Mouse (Mus musculus): ENCODE measurements around the gene Bnip3. TPM values are rescaled to one million over a fixed set of nuclear protein-coding genes. Genes with fewer than 3 reads are reported as not detected.
A peak's percentile ranks its signal among the peaks of the same experiment; 100 is the strongest.

The Bnip3 gene
- 117 and 124 TPM in 2 replicates for polyA plus RNA-seq (2016; fragmentation: Nextera tagmentation; extraction: Ambion mirVana)

DNA sequence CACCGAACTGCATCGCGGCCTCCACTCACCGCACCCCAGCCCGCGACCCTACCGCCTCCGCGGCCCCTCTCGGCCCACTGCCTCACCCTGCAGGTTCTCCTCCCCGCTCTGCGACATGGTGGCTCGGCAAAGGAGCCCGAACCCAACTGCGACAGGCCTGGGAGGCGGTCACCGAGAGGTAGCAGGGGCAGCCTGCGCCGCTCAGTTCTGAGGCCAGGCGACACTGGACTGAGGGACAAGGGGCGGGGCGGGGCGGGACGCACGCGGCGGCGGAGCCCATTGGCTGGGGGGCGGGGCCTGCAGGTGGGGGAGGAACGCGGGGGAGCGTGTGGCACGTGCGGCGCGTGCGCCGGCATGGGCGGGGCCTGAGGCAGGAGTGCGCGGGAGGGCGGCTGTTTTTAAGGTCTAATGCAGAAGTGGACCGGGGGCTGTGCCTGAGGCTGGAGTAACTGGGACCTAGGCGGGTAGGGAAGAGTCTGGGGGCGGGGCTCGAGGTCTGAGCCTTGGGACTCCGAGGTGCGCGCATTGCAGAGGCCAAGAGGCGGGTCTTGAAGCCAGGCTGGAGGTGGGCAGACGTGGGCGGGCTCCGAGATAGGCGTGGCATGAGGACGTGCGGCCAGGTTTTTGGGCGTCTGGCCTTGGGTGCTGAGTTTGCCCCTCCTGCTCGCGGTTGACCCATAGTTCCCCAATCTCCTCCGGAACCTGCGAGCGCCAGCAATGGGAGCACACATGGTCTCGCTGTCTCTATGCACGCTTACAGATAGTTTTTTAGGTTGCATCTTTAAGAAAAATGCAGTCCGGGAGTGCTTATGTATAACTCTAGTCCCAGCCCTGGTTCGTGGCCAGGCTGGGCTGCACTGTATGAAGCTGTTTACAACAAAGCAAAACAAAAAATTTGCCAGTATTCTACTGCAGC is at the start of gene Bnip3:
Gene Bnip3 (minus strand): TSS at position 243 of the 916 bp plus-strand sequence.
- Histone ChIP-seq H3K27me3 (no peaks in the 10 kb centered on the region), H3K36me3 (peaks cover 4% of the 10 kb centered on the region; the same call in 1 of the 2 replicates), H3K9ac (replicated peaks) (peak within 1 kb of the TSS; percentile 89), H3K9me3 (no peaks in the 10 kb centered on the region), H3K4me1 (replicated peaks) (peaks cover 33% of the 10 kb centered on the region), H3K27ac (peak within 1 kb of the TSS; percentile 89), H3K4me2 (peak within 1 kb of the TSS; percentile 66), H3K4me3 (replicated peaks) (peak within 1 kb of the TSS; percentile 80)
- WGBS, result 1% methylated on average over 66 of the region's 66 CpGs
- peak; percentile 94 for ATAC-seq (ENCODE audit: insufficient number of reproducible peaks, insufficient read depth, low FRiP score, low TSS enrichment, low read depth)

DNA sequence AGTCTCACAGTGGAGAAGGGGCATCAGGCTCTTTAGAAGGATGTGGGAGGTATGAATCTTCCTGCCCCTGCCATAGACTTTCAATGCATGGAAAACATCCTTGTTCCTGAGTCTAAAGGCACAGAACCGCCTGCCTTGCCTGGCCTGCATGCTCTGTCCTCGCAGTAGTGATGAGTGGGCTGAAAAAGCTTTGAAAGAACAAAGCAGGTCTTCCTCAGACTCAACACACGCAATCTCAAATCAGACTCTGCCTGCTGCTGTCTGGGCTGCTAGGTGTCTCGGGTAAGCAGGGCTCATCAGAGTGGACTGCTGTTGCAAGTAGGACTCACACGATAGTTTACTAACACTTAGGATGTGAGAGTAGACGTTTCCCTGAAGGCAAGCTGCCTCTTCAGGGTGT is 47.8 kb upstream of the Bnip3 start:
- Histone ChIP-seq H3K9ac (replicated peaks) (no peak overlapping the region), H3K36me3 (no peaks in the 10 kb centered on the region), H3K9me3 (no peaks in the 10 kb centered on the region), H3K4me3 (replicated peaks) (no peak overlapping the region), H3K27me3 (no peaks in the 10 kb centered on the region), H3K4me1 (replicated peaks) (no peaks in the 10 kb centered on the region), H3K27ac (no peak overlapping the region), H3K4me2 (no peak overlapping the region)
- no peak for ATAC-seq (ENCODE audit: insufficient number of reproducible peaks, insufficient read depth, low FRiP score, low TSS enrichment, low read depth)
- WGBS, result 78% methylated on average over 6 of the region's 6 CpGs

DNA sequence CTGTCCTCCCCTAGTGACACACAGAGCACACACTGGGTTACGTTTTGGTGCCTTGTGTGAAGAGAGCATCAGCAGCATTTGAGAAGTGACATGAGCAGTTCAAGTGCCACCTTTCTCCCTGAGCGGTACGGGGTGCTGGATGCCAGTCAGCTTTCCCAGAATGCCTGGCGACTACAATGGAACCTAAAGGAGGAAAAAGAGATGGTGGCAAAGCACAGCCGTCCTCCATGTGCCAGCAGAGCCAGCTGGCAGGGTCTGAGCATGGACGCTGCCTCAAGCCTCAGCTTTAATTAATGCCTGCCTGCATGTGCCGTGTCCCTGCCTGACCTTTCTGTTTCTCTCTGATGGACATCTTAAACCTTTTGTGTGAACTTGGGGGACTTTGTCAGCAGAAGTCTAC is 46.5 kb upstream of the Bnip3 start:
- Histone ChIP-seq H3K27me3 (no peaks in the 10 kb centered on the region), H3K4me3 (replicated peaks) (no peak overlapping the region), H3K9me3 (no peaks in the 10 kb centered on the region), H3K27ac (no peak overlapping the region), H3K9ac (replicated peaks) (no peak overlapping the region), H3K36me3 (no peaks in the 10 kb centered on the region), H3K4me2 (no peak overlapping the region), H3K4me1 (replicated peaks) (no peaks in the 10 kb centered on the region)
- 82% methylated on average over 7 of the region's 7 CpGs for WGBS
- ATAC-seq (ENCODE audit: insufficient number of reproducible peaks, insufficient read depth, low FRiP score, low TSS enrichment, low read depth), result no peak

DNA sequence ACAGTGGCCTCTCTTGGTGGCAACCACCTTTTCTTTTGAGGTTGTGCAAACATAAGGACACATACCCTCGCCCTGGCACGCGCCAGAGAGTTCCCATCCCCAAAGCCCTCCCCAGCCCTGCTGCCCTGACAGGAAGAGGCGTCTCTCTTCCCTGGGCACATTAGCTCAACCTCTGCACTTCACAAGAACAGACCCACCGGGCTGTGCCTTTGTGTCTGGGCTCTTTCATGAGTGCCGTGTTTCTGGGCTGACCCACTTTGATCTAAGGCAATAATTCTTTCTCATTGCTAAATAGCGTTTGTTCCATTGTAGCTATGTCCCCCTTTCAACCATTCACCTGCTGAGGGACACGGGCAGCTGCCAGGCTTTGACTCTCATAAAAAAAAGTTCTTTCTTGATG is 39.0 kb upstream of the Bnip3 start:
- Histone ChIP-seq H3K27me3 (peaks cover 32% of the 10 kb centered on the region), H3K27ac (no peak overlapping the region), H3K9ac (replicated peaks) (no peak overlapping the region), H3K4me2 (no peak overlapping the region), H3K4me1 (replicated peaks) (no peaks in the 10 kb centered on the region), H3K4me3 (replicated peaks) (no peak overlapping the region), H3K9me3 (no peaks in the 10 kb centered on the region), H3K36me3 (no peaks in the 10 kb centered on the region)
- 26% methylated on average over 8 of the region's 8 CpGs for WGBS
- no peak for ATAC-seq (ENCODE audit: insufficient number of reproducible peaks, insufficient read depth, low FRiP score, low TSS enrichment, low read depth)

DNA sequence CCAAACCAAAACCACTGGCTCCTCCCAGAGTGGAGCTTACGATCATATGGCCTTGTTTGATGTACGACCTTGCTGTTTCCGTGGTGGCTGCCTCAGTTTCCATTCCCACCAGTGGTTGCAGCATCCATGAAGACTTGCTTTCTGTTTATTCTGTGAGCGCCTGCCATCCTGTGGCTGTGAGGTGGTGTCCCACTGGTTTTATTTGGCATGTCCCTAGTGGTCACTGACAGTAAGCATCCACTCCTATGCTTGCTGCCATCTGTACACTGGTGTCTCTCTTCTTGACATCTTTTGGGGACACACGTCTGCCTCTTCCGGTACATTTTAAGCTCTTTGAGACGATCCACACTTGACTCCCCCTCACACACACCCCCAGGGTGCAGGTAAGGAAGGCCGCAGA is 38.4 kb upstream of the Bnip3 start:
- Histone ChIP-seq H3K4me1 (replicated peaks) (no peaks in the 10 kb centered on the region), H3K4me2 (no peak overlapping the region), H3K4me3 (replicated peaks) (no peak overlapping the region), H3K9ac (replicated peaks) (no peak overlapping the region), H3K36me3 (no peaks in the 10 kb centered on the region), H3K27me3 (peaks cover 37% of the 10 kb centered on the region), H3K9me3 (no peaks in the 10 kb centered on the region), H3K27ac (no peak overlapping the region)
- no peak for ATAC-seq (ENCODE audit: insufficient number of reproducible peaks, insufficient read depth, low FRiP score, low TSS enrichment, low read depth)
- WGBS, result 84% methylated on average over 8 of the region's 8 CpGs

DNA sequence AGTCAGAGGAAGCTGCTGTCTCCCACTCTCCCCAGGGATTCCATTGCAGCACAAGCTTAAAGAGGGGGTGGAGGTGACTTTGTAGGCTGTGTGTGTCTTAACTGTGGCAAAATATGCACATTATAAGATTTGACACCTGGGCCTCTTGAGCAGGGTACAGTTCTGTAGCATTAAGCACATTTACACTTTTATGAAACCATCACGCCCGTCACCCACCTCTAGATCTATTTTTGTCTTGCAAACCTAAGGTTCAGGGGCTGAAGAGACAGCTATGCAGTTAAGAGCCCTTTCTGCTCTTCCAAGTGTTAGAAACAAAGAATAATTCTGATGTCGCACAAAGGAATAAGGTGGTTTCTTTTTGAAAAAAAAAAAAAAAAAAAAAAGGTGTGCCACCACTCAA is 36.3 kb upstream of the Bnip3 start:
- Histone ChIP-seq H3K4me1 (replicated peaks) (peaks cover 8% of the 10 kb centered on the region), H3K9me3 (no peaks in the 10 kb centered on the region), H3K27me3 (peaks cover 58% of the 10 kb centered on the region), H3K36me3 (no peaks in the 10 kb centered on the region), H3K4me2 (no peak overlapping the region), H3K27ac (no peak overlapping the region), H3K9ac (replicated peaks) (no peak overlapping the region), H3K4me3 (replicated peaks) (no peak overlapping the region)
- ATAC-seq (ENCODE audit: insufficient number of reproducible peaks, insufficient read depth, low FRiP score, low TSS enrichment, low read depth), result no peak
- WGBS, result 56% methylated on average over 3 of the region's 3 CpGs

DNA sequence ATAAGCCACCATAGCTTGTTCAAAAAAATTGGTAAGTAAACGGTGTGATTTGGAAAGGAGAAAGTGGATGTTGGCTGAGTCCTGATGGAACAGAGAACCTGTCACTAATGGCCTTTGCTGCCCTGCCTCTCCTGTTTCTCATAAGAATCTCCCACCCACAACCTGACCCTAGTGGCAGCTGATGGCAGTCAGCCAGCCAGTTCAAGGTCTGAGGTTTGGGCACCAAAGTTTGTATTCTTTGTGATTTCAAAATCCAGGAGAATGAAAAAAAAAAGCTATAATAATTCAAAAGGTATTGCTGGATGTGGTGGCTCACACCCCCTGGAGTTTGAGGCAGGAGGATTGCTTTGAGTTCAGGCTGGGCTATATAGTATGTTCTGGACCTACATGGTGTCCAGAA is 33.0 kb upstream of the Bnip3 start:
- H3K27ac ChIP-seq, result no peak overlapping the region
- H3K36me3 ChIP-seq, result no peaks in the 10 kb centered on the region
- no peaks in the 10 kb centered on the region for H3K9me3 ChIP-seq
- ATAC-seq (ENCODE audit: insufficient number of reproducible peaks, insufficient read depth, low FRiP score, low TSS enrichment, low read depth), result no peak
- 84% methylated on average over 1 of the region's 1 CpGs for WGBS
- no peak overlapping the region for H3K4me3 ChIP-seq (replicated peaks)
- H3K4me2 ChIP-seq, result no peak overlapping the region
- H3K4me1 ChIP-seq (replicated peaks), result peaks cover 14% of the 10 kb centered on the region
- H3K9ac ChIP-seq (replicated peaks), result no peak overlapping the region
- H3K27me3 ChIP-seq, result peaks cover 86% of the 10 kb centered on the region

DNA sequence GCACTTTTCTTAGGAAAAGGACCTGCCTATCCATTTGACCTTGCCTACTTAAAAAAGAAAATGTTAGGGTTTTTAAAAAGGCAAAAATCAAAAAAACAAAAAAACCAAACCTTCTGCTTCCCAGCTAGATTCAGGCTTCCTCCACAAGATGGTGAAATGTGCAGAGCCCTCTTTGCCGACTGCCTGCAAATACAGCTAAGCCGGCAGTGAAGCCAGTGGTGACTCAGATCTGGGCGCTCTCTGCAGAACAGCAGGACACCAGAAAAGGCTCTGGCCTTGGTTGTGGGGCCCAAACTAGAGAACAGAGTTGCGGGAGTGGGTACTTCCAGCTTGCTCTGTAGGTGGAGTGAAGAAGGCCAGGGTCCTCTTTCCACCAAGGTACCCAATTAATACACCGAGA is 32.3 kb upstream of the Bnip3 start:
- H3K27me3 ChIP-seq, result peaks cover 88% of the 10 kb centered on the region
- no peaks in the 10 kb centered on the region for H3K36me3 ChIP-seq
- H3K27ac ChIP-seq, result no peak overlapping the region
- no peak overlapping the region for H3K9ac ChIP-seq (replicated peaks)
- H3K4me1 ChIP-seq (replicated peaks), result peaks cover 14% of the 10 kb centered on the region
- H3K4me2 ChIP-seq, result peak overlapping the region; percentile 83
- no peak for ATAC-seq (ENCODE audit: insufficient number of reproducible peaks, insufficient read depth, low FRiP score, low TSS enrichment, low read depth)
- peak overlapping the region; percentile 46; the same call in 1 of the 2 replicates for H3K4me3 ChIP-seq (replicated peaks)
- WGBS, result 30% methylated on average over 5 of the region's 5 CpGs
- no peaks in the 10 kb centered on the region for H3K9me3 ChIP-seq

DNA sequence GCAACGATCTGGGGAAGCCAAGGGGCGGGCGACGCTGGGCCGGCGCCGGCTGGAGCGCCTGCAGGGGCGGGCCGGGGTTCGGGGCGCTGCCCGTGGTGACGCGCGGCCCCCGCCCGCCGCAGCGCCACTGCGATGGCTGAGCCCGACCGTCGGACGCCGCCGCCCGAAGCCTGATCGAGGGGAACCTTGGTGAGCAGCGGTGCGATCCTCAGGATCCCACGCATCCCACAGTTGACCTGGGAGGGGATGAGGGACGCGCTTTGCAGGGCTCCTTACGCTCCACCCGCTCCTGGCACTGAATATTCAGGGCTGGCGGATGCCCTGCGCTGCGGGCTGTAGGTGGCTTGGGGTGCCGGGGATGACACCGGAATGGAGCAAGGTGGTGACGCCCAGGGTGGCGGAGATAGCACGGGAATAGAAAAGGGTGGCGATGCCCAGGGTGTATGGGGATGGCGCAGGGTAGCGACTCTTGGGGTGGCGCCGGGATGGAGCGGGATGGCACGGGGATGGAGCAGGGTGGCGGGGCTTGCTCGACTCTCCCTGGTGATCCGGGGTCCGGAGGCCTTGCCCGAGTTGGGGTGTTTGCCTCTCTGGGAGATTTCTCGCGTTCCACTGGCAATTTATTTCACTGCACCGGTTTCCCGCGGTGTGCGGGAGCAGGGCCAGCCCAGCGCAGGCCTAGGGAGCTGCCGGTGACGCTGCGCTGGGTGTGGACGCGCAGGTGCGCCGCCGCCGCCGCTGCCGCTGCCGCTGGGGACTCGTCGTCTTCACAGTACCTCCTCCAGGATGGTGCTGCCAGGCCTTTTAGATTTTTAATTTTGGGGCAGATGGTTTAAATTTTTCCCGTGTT is 31.5 kb upstream of the Bnip3 start, which contains the start of gene Jakmip3:
Gene Jakmip3 (plus strand): TSS at position 119 of the 850 bp plus-strand sequence.
- Histone ChIP-seq H3K27me3 (peaks cover 85% of the 10 kb centered on the region), H3K27ac (no peak within 1 kb of the TSS), H3K9me3 (peaks cover 6% of the 10 kb centered on the region; the same call in 1 of the 2 replicates), H3K36me3 (no peaks in the 10 kb centered on the region), H3K9ac (replicated peaks) (peak within 1 kb of the TSS; percentile 45; the same call in 1 of the 2 replicates), H3K4me3 (replicated peaks) (peak within 1 kb of the TSS; percentile 46), H3K4me2 (peak within 1 kb of the TSS; percentile 83), H3K4me1 (replicated peaks) (peaks cover 14% of the 10 kb centered on the region)
- 1% methylated on average over 78 of the region's 78 CpGs for WGBS
- no peak for ATAC-seq (ENCODE audit: insufficient number of reproducible peaks, insufficient read depth, low FRiP score, low TSS enrichment, low read depth)

DNA sequence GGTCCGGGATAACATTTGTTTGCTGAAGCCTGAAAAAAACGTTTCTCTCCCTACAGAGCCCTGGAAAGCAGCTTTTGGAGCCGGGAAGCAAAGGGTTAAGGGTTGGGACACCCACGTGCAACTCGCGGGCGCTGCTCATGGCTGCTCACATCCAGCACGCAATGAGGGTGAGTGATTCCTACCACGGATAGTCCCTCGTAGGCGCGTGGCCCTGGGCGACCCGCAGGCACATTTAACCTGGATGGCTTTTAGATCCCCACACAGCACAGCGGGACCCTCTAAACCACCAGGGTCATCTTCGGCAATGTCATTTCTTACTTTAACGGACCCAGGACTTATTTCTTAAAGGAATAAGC is 30.9 kb upstream of the Bnip3 start:
- no peak for ATAC-seq (ENCODE audit: insufficient number of reproducible peaks, insufficient read depth, low FRiP score, low TSS enrichment, low read depth)
- H3K4me1 ChIP-seq (replicated peaks), result peaks cover 14% of the 10 kb centered on the region
- peaks cover 7% of the 10 kb centered on the region; the same call in 1 of the 2 replicates for H3K9me3 ChIP-seq
- peak overlapping the region; percentile 83 for H3K4me2 ChIP-seq
- H3K4me3 ChIP-seq (replicated peaks), result peak overlapping the region; percentile 46
- H3K36me3 ChIP-seq, result no peaks in the 10 kb centered on the region
- 2% methylated on average over 17 of the region's 17 CpGs for WGBS
- H3K27ac ChIP-seq, result no peak overlapping the region
- peak overlapping the region; percentile 45; the same call in 1 of the 2 replicates for H3K9ac ChIP-seq (replicated peaks)
- peaks cover 81% of the 10 kb centered on the region for H3K27me3 ChIP-seq

DNA sequence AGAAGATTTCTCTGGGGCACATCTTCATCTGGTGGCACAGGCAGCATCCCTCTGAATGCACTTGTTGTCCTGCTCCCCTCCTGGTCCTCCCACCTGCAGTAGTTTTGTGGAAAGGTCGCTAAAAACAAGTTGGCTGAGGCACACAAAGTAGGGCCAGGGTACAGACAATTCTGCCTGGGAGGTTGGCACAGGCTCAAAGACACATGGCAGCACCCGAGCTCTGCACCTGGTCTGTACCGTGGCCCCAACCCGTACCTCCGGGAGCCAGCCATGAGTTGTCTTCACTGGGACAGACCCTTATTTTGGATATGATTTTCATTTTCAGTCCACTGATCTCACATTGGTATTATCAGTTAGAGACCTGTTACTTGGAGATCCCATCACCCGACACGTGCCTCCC is 29.7 kb upstream of the Bnip3 start:
- no peak overlapping the region for H3K4me2 ChIP-seq
- no peak for ATAC-seq (ENCODE audit: insufficient number of reproducible peaks, insufficient read depth, low FRiP score, low TSS enrichment, low read depth)
- H3K27ac ChIP-seq, result no peak overlapping the region
- H3K36me3 ChIP-seq, result no peaks in the 10 kb centered on the region
- no peak overlapping the region for H3K4me3 ChIP-seq (replicated peaks)
- H3K9ac ChIP-seq (replicated peaks), result no peak overlapping the region
- H3K27me3 ChIP-seq, result peaks cover 69% of the 10 kb centered on the region
- 83% methylated on average over 7 of the region's 7 CpGs for WGBS
- peaks cover 7% of the 10 kb centered on the region; the same call in 1 of the 2 replicates for H3K9me3 ChIP-seq
- peaks cover 14% of the 10 kb centered on the region for H3K4me1 ChIP-seq (replicated peaks)
